In the genomic region with DNA sequence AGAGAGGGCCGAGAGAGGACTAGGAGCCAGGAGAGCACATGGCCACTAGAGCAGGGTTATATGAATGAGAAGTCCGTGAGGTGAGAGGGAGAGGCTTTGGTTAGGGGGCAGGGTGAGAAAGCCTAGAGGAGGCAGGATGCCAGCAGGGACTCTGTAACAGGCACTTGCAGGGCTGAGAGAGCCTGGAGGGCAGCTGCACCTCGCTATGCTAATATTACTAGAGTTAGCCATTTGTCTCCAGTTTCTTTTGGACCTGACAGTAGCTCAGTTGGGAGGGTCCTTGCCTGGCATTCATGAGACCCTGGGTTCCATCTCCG, we compare ENCODE assay signal across 18 mouse cellular contexts. TPM values are rescaled to one million over a fixed set of nuclear protein-coding genes. Genes with fewer than 3 reads are reported as not detected.
DNase-seq lines count a peak whose midpoint lies in the region; ATAC-seq and TF ChIP-seq lines count a peak whose summit lies in the region.
"Had no signal": no experiment of that assay in that cellular context is flagged by ENCODE, and none has a peak within 500 bp of the region (broad histone marks: within the 10 kb centered on the region; RNA-seq: fewer than 3 reads in every experiment).

No protein-coding gene starts in this region.

- no peak overlapping the region for H3K27ac ChIP-seq in embryonic facial prominence, embryonic 14.5 days (replicated peaks; ENCODE audit: low read depth, low read length)
- no peak overlapping the region for H3K27ac ChIP-seq in embryonic facial prominence, embryonic 10.5 days (replicated peaks)
- peak overlapping the region; percentile 57 for H3K27ac ChIP-seq in midbrain, embryonic 15.5 days
- H3K27ac ChIP-seq: embryonic facial prominence, embryonic 15.5 days; limb, embryonic 10.5 days; liver, embryonic 14.5 days; midbrain, embryonic 12.5 days; neural tube, embryonic 15.5 days had no signal

- no peak for TF ChIP-seq POLR2A in lung, adult 2 months (IDR thresholded peaks at IDR 0.05; ENCODE audit: borderline replicate concordance, extremely low read depth, low read depth, low read length)

- no peak overlapping the region for H3K4me2 ChIP-seq in embryonic facial prominence, embryonic 14.5 days (ENCODE audit: low read depth, low read length)
- no peak overlapping the region for H3K4me2 ChIP-seq in midbrain, embryonic 15.5 days
- H3K4me2 ChIP-seq: embryonic facial prominence, embryonic 15.5 days; midbrain, embryonic 12.5 days; neural tube, embryonic 15.5 days had no signal

- WGBS in embryonic facial prominence, embryonic 14.5 days, result 58% methylated on average over 4 of the region's 4 CpGs
- WGBS in embryonic facial prominence, embryonic 10.5 days, result 59% methylated on average over 4 of the region's 4 CpGs
- WGBS in lung, adult 2 months, result 55% methylated on average over 4 of the region's 4 CpGs
- WGBS in midbrain, embryonic 15.5 days, result 59% methylated on average over 4 of the region's 4 CpGs

- no peak overlapping the region for H3K9ac ChIP-seq in embryonic facial prominence, embryonic 14.5 days (ENCODE audit: low read depth, low read length)
- H3K9ac ChIP-seq in midbrain, embryonic 15.5 days, result no peak overlapping the region
- H3K9ac ChIP-seq: embryonic facial prominence, embryonic 15.5 days; liver, embryonic 14.5 days; midbrain, embryonic 12.5 days; neural tube, embryonic 15.5 days had no signal

- H3K27me3 ChIP-seq in embryonic facial prominence, embryonic 14.5 days (replicated peaks; ENCODE audit: control insufficient read depth, insufficient read depth, low read length), result no peaks in the 10 kb centered on the region
- no peaks in the 10 kb centered on the region for H3K27me3 ChIP-seq in embryonic facial prominence, embryonic 10.5 days (replicated peaks; ENCODE audit: low read depth, poor library complexity, severe bottlenecking)
- no peaks in the 10 kb centered on the region for H3K27me3 ChIP-seq in midbrain, embryonic 15.5 days (replicated peaks)
- H3K27me3 ChIP-seq: embryonic facial prominence, embryonic 15.5 days; midbrain, embryonic 12.5 days; neural tube, embryonic 15.5 days had no signal

- DNase-seq in embryonic facial prominence, embryonic 14.5 days (ENCODE audit: low spot score), result peak; percentile 9
- DNase-seq in embryonic facial prominence, embryonic 10.5 days (ENCODE audit: low spot score), result no peak
- peak; percentile 39 for DNase-seq in left cerebral cortex, postnatal 4 days
- DNase-seq in left cerebral cortex, adult 8-10 months (ENCODE audit: low spot score in 2 of 2), result no peak
- peak; percentile 24 for DNase-seq in lung, adult 2 months
- no peak for DNase-seq in gastrocnemius, postnatal 36 days
- DNase-seq in testis, postnatal 14 days (ENCODE audit: low spot score), result no peak
- DNase-seq: B cell, adult 2 months; heart, adult 11 months; heart, postnatal 10 days; kidney, postnatal 10 days had no signal

- peaks cover 4% of the 10 kb centered on the region; the same call in 1 of the 2 replicates for H3K4me1 ChIP-seq in embryonic facial prominence, embryonic 14.5 days (ENCODE audit: control insufficient read depth, insufficient read depth, low read length)
- no peaks in the 10 kb centered on the region for H3K4me1 ChIP-seq in embryonic facial prominence, embryonic 10.5 days
- no peaks in the 10 kb centered on the region for H3K4me1 ChIP-seq in lung, adult 2 months (ENCODE audit: control insufficient read depth, insufficient read depth, low read length)
- H3K4me1 ChIP-seq in midbrain, embryonic 15.5 days, result peaks cover 14% of the 10 kb centered on the region
- H3K4me1 ChIP-seq: embryonic facial prominence, embryonic 15.5 days; limb, embryonic 10.5 days had no signal

- ATAC-seq in embryonic facial prominence, embryonic 14.5 days (ENCODE audit: low read depth), result no peak
- no peak for ATAC-seq in midbrain, embryonic 15.5 days (replicated peaks)
- ATAC-seq: intestine, embryonic 16.5 days had no signal

- H3K4me3 ChIP-seq in embryonic facial prominence, embryonic 14.5 days (ENCODE audit: low read depth, low read length), result no peak overlapping the region
- no peak overlapping the region for H3K4me3 ChIP-seq in embryonic facial prominence, embryonic 10.5 days
- no peak overlapping the region for H3K4me3 ChIP-seq in lung, adult 2 months (replicated peaks; ENCODE audit: extremely low read depth, low read depth, low read length)
- no peak overlapping the region for H3K4me3 ChIP-seq in midbrain, embryonic 15.5 days
- H3K4me3 ChIP-seq: embryonic facial prominence, embryonic 15.5 days; limb, embryonic 10.5 days; midbrain, embryonic 12.5 days; neural tube, embryonic 15.5 days had no signal

- H3K9me3 ChIP-seq in embryonic facial prominence, embryonic 14.5 days (ENCODE audit: control insufficient read depth, low read length), result no peaks in the 10 kb centered on the region
- H3K9me3 ChIP-seq in embryonic facial prominence, embryonic 10.5 days, result no peaks in the 10 kb centered on the region
- H3K9me3 ChIP-seq in midbrain, embryonic 15.5 days, result no peaks in the 10 kb centered on the region
- H3K9me3 ChIP-seq: embryonic facial prominence, embryonic 15.5 days; limb, embryonic 10.5 days; midbrain, embryonic 12.5 days; neural tube, embryonic 15.5 days had no signal

- intact Hi-C loops in left cerebral cortex, postnatal 4 days (cut with DNase I), result no loop called here
- intact Hi-C loops in gastrocnemius, postnatal 36 days (cut with DNase I), result no loop called here

- H3K36me3 ChIP-seq in embryonic facial prominence, embryonic 14.5 days (ENCODE audit: control insufficient read depth, insufficient read depth, low read length), result no peaks in the 10 kb centered on the region
- H3K36me3 ChIP-seq in embryonic facial prominence, embryonic 10.5 days (replicated peaks), result no peaks in the 10 kb centered on the region
- H3K36me3 ChIP-seq in midbrain, embryonic 15.5 days (replicated peaks), result no peaks in the 10 kb centered on the region
- H3K36me3 ChIP-seq: embryonic facial prominence, embryonic 15.5 days; limb, embryonic 10.5 days; midbrain, embryonic 12.5 days; neural tube, embryonic 15.5 days had no signal

- no peak for TF ChIP-seq CTCF in lung, adult 2 months (IDR thresholded peaks at IDR 0.05; ENCODE audit: insufficient read depth, low read length)

RNA-seq across cellular contexts. Expression of gene Cd6, which starts 19.7 kb away (rescaled TPM):
- 0.07 TPM in 1 of 2 replicates, not detected in the other for polyA plus RNA-seq in embryonic facial prominence, embryonic 14.5 days (2014; fragmentation: Nextera tagmentation; extraction: Ambion mirVana)
- polyA plus RNA-seq in embryonic facial prominence, embryonic 10.5 days (2016; fragmentation: Nextera tagmentation; extraction: Ambion mirVana), result 0.09 and 0.15 TPM in 2 replicates
- not detected for total RNA-seq in left cerebral cortex, postnatal 4 days (2021)
- 1 to 10 TPM; 1.5 to 4.1 (median 2.2) TPM for total RNA-seq in left cerebral cortex, adult 8-10 months (2022)
- polyA plus RNA-seq in lung, adult 2 months (2012; rRNA removed), result 2.8 and 3.5 TPM in 2 replicates
- polyA plus RNA-seq in midbrain, embryonic 15.5 days (2015; fragmentation: Nextera tagmentation; extraction: Ambion mirVana), result 0.19 TPM in 1 of 2 replicates, not detected in the other
- total RNA-seq in gastrocnemius, postnatal 36 days (2021), result under 1 TPM in 1 of 2 experiments, not detected in 1; 0.87 TPM
- polyA plus RNA-seq: embryonic facial prominence, embryonic 15.5 days; limb, embryonic 10.5 days; liver, embryonic 14.5 days; midbrain, embryonic 12.5 days; neural tube, embryonic 15.5 days had no signal

RNA-seq across cellular contexts. Expression of gene Slc15a3, which starts 29.4 kb away (rescaled TPM):
- polyA plus RNA-seq in embryonic facial prominence, embryonic 14.5 days (2014; fragmentation: Nextera tagmentation; extraction: Ambion mirVana), result 0.84 and 1.3 TPM in 2 replicates
- polyA plus RNA-seq in embryonic facial prominence, embryonic 10.5 days (2016; fragmentation: Nextera tagmentation; extraction: Ambion mirVana), result 0.43 and 0.77 TPM in 2 replicates
- total RNA-seq in left cerebral cortex, postnatal 4 days (2021), result 1 to 10 TPM in 1 of 2 experiments, under 1 TPM in 1; 0.82 to 1.2 TPM
- total RNA-seq in left cerebral cortex, adult 8-10 months (2022), result 10 to 100 TPM in 1 of 4 experiments, 1 to 10 TPM in 3; 1.2 to 11.7 (median 3.9) TPM
- 33.3 and 42.0 TPM in 2 replicates for polyA plus RNA-seq in lung, adult 2 months (2012; rRNA removed)
- polyA plus RNA-seq in midbrain, embryonic 15.5 days (2015; fragmentation: Nextera tagmentation; extraction: Ambion mirVana), result 0.13 and 0.31 TPM in 2 replicates
- total RNA-seq in gastrocnemius, postnatal 36 days (2021), result under 1 TPM; 0.42 to 0.43 TPM

RNA-seq across cellular contexts. Expression of gene Tmem132a, which starts 59.6 kb away (rescaled TPM):
- 58.5 and 67.8 TPM in 2 replicates for polyA plus RNA-seq in embryonic facial prominence, embryonic 14.5 days (2014; fragmentation: Nextera tagmentation; extraction: Ambion mirVana)
- 139 and 142 TPM in 2 replicates for polyA plus RNA-seq in embryonic facial prominence, embryonic 10.5 days (2016; fragmentation: Nextera tagmentation; extraction: Ambion mirVana)
- total RNA-seq in left cerebral cortex, postnatal 4 days (2021), result 100 to 1,000 TPM; 214 to 236 TPM
- 100 to 1,000 TPM; 218 to 239 (median 228) TPM for total RNA-seq in left cerebral cortex, adult 8-10 months (2022)
- polyA plus RNA-seq in lung, adult 2 months (2012; rRNA removed), result 22.4 and 23.5 TPM in 2 replicates
- 224 and 236 TPM in 2 replicates for polyA plus RNA-seq in midbrain, embryonic 15.5 days (2015; fragmentation: Nextera tagmentation; extraction: Ambion mirVana)
- total RNA-seq in gastrocnemius, postnatal 36 days (2021), result 1 to 10 TPM; 5.3 to 6.0 TPM

Comparison
In these comparisons a context has a peak if more than half of its experiments do, and no peak if none do; other contexts are left out.
1. DNase-seq: peak in embryonic facial prominence, embryonic 14.5 days (single experiment), left cerebral cortex, postnatal 4 days (single experiment) and lung, adult 2 months (single experiment); none in embryonic facial prominence, embryonic 10.5 days (single experiment), left cerebral cortex, adult 8-10 months (0 of 2), gastrocnemius, postnatal 36 days (0 of 2) and testis, postnatal 14 days (single experiment).
2. RNA of gene Slc15a3, which starts 29.4 kb away (polyA plus RNA-seq): 33.3 to 42.0 TPM in lung, adult 2 months; 0.84 to 1.3 TPM in embryonic facial prominence, embryonic 14.5 days, 0.43 to 0.77 TPM in embryonic facial prominence, embryonic 10.5 days and 0.13 to 0.31 TPM in midbrain, embryonic 15.5 days; every median in the first group is over 10 times any median in the second.